Mouse (Mus musculus): Measurements from ENCODE around the gene Gm5767. TPM values are rescaled to one million over a fixed set of nuclear protein-coding genes. Genes with fewer than 3 reads are reported as not detected.
"Not testable (repeated sequence)": the region's sequence is repeated elsewhere in the genome, so short reads cannot be mapped to it uniquely, and the experiment has no call there.

Gene Gm5767
- polyA plus RNA-seq, 1 experiment = not detected

DNA sequence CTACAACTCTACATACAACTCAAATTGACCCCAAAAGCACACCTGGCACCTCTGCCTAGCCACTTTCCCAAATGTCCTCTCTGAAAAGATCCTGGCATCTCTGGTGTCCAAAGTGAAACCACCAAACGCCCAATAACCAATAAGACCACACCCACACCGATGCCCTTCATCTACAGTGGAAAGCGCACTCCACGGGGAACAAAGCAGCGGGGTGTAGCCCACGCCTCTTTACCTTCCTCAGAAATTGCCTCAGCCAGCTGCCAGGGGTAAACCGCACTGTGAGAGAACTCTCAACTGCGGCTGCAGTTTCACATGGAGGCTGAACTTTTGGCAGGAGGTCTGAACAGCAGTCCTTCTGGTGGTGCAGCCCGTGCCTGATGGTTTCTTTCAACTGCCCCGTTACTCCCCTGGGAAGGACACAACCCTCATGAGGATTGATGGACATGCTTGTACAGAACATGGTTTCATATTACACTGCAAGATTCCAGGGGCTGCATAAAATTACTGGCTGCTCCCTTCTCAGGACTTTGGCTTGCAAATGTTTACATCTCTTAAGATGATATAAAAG, 35.0 kb downstream of the Gm5767 start:
- TF ChIP-seq POLR2A (IDR thresholded peaks at IDR 0.05; ENCODE audit: borderline replicate concordance, insufficient read depth, low read length) = no peak
- TF ChIP-seq CTCF (IDR thresholded peaks at IDR 0.05; ENCODE audit: borderline replicate concordance, insufficient read depth, low read depth, low read length) = no peak
- Histone ChIP-seq H3K4me1 (ENCODE audit: control insufficient read depth, insufficient read depth, low read length) (peaks cover 21% of the 10 kb centered on the region), H3K4me3 (replicated peaks; ENCODE audit: insufficient read depth, low read depth, low read length) (no peak overlapping the region), H3K27ac (ENCODE audit: insufficient read depth, low read length) (no peak overlapping the region), H3K27me3 (ENCODE audit: control insufficient read depth, insufficient read depth, low read length) (no peaks in the 10 kb centered on the region)
- no peak for DNase-seq
- whole genome bisulfite sequencing = 34% methylated on average over 10 of the region's 10 CpGs

DNA sequence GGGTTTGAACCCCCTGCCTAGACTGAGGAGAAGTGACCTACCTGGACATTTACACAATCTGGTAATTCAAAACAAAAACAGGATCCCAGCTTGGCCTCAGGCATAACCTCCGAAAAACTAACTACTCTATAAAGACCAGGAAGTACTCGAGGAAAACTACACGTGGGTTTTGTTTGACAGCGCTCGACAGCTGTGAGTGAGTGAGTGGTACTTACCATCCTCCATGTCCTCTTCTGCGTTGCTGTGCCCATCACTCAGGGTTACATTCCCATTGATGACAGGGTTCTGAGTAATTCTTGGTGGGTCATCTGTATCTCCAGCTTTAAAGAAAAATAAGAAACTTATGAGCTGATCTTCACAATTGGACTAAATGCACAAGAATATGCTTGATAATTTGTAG, 35.7 kb downstream of the Gm5767 start:
- no peak for TF ChIP-seq POLR2A (IDR thresholded peaks at IDR 0.05; ENCODE audit: borderline replicate concordance, insufficient read depth, low read length)
- TF ChIP-seq CTCF (IDR thresholded peaks at IDR 0.05; ENCODE audit: borderline replicate concordance, insufficient read depth, low read depth, low read length) = no peak
- Histone ChIP-seq H3K4me1 (ENCODE audit: control insufficient read depth, insufficient read depth, low read length) (peaks cover 20% of the 10 kb centered on the region), H3K27ac (ENCODE audit: insufficient read depth, low read length) (no peak overlapping the region), H3K27me3 (ENCODE audit: control insufficient read depth, insufficient read depth, low read length) (no peaks in the 10 kb centered on the region), H3K4me3 (replicated peaks; ENCODE audit: insufficient read depth, low read depth, low read length) (no peak overlapping the region)
- no peak for DNase-seq
- WGBS = 69% methylated on average over 6 of the region's 6 CpGs

DNA sequence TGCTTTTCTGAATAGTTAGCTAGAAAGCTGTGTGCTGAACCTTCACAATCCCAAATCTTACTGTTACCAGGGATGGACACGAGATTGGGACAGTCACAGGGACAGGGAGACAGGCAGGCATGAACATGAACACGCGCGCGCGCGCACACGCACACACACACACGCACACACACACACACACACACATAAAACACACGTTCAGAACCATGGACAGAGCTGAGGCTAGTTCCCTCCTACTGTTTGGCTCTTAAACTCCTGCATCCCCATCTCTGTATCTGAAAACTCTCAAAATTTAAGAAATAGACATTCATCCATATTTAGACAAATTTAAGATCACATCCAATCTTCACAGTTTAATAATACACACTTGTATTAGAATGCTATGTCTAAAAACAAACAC, 37.2 kb downstream of the Gm5767 start:
- Histone ChIP-seq H3K27me3 (ENCODE audit: control insufficient read depth, insufficient read depth, low read length) (no peaks in the 10 kb centered on the region), H3K4me3 (replicated peaks; ENCODE audit: insufficient read depth, low read depth, low read length) (no peak overlapping the region), H3K4me1 (ENCODE audit: control insufficient read depth, insufficient read depth, low read length) (peaks cover 20% of the 10 kb centered on the region), H3K27ac (ENCODE audit: insufficient read depth, low read length) (no peak overlapping the region)
- WGBS = 86% methylated on average over 10 of the region's 10 CpGs
- TF ChIP-seq POLR2A (IDR thresholded peaks at IDR 0.05; ENCODE audit: borderline replicate concordance, insufficient read depth, low read length) = no peak
- TF ChIP-seq CTCF (IDR thresholded peaks at IDR 0.05; ENCODE audit: borderline replicate concordance, insufficient read depth, low read depth, low read length) = no peak
- DNase-seq = no peak

DNA sequence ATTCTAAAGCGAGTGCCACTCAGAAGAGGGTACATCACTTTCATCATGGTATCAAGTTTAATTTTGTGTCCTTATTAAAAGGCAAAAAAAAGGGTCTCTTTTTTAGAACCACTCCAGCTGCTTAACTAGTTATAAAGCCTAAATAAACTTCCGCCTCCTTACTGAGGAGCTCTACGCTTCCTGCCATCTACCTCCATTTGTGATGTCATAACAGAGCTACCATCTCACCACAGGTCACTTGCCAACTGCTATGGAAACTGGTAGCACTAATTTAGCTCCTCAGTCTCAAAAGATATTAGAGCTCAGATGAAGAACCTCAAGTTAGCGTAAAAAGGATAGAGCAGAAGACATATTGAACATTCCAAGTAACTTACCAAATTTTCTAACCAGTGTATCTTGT, 39.9 kb downstream of the Gm5767 start:
- Histone ChIP-seq H3K4me1 (ENCODE audit: control insufficient read depth, insufficient read depth, low read length) (peaks cover 20% of the 10 kb centered on the region), H3K4me3 (replicated peaks; ENCODE audit: insufficient read depth, low read depth, low read length) (no peak overlapping the region), H3K27me3 (ENCODE audit: control insufficient read depth, insufficient read depth, low read length) (no peaks in the 10 kb centered on the region), H3K27ac (ENCODE audit: insufficient read depth, low read length) (no peak overlapping the region)
- no peak for DNase-seq
- no peak for TF ChIP-seq CTCF (IDR thresholded peaks at IDR 0.05; ENCODE audit: borderline replicate concordance, insufficient read depth, low read depth, low read length)
- no peak for TF ChIP-seq POLR2A (IDR thresholded peaks at IDR 0.05; ENCODE audit: borderline replicate concordance, insufficient read depth, low read length)
- 87% methylated on average over 4 of the region's 4 CpGs for WGBS

DNA sequence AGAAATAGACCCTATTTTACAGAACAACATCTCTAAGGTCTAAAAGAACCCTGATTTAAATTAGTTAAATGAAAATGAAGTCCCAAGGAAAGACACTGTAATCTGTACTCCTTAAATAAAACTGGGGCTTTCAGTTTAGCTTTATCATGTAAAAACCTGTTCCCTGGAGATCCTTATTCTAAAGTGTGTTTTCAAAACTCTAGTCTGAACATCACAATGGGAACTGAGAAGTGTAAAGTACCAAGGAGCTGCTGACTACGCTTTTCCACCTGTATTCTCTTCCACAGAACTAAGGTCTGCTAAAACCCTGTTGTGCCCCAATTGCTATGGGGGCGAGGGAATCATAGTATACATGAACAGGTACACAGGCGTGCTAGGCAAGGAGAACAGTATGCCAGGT, 43.5 kb downstream of the Gm5767 start:
- Histone ChIP-seq H3K27me3 (ENCODE audit: control insufficient read depth, insufficient read depth, low read length) (no peaks in the 10 kb centered on the region), H3K27ac (ENCODE audit: insufficient read depth, low read length) (no peak overlapping the region), H3K4me3 (replicated peaks; ENCODE audit: insufficient read depth, low read depth, low read length) (no peak overlapping the region), H3K4me1 (ENCODE audit: control insufficient read depth, insufficient read depth, low read length) (peaks cover 16% of the 10 kb centered on the region; the same call in 1 of the 2 replicates)
- WGBS = 59% methylated on average over 3 of the region's 3 CpGs
- no peak for DNase-seq
- TF ChIP-seq POLR2A (IDR thresholded peaks at IDR 0.05; ENCODE audit: borderline replicate concordance, insufficient read depth, low read length) (no peak), CTCF (IDR thresholded peaks at IDR 0.05; ENCODE audit: borderline replicate concordance, insufficient read depth, low read depth, low read length) (no peak)

DNA sequence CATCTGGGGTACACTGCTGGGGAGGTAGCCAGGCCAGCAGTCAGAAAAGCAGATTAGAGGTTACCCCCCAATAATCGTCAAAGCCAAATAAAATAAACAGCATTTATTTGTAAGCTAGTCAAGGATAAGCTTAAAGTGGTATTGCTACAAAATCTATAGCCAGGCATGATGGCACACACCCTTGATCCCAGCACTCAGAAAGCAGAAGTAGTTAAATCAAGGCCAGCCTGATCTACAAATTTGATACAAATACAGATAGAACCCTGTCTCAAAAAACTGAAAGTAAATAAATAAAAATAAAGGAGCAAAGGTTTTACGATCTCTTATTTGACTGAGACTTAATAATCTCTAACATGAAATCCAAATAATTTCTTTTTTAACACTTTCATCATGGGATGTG, 45.2 kb downstream of the Gm5767 start:
- DNase-seq = no peak
- Histone ChIP-seq H3K27me3 (ENCODE audit: control insufficient read depth, insufficient read depth, low read length) (no peaks in the 10 kb centered on the region), H3K4me3 (replicated peaks; ENCODE audit: insufficient read depth, low read depth, low read length) (no peak overlapping the region), H3K27ac (ENCODE audit: insufficient read depth, low read length) (no peak overlapping the region), H3K4me1 (ENCODE audit: control insufficient read depth, insufficient read depth, low read length) (peaks cover 14% of the 10 kb centered on the region)
- TF ChIP-seq POLR2A (IDR thresholded peaks at IDR 0.05; ENCODE audit: borderline replicate concordance, insufficient read depth, low read length) (no peak), CTCF (IDR thresholded peaks at IDR 0.05; ENCODE audit: borderline replicate concordance, insufficient read depth, low read depth, low read length) (no peak)
- WGBS = 90% methylated on average over 2 of the region's 2 CpGs

DNA sequence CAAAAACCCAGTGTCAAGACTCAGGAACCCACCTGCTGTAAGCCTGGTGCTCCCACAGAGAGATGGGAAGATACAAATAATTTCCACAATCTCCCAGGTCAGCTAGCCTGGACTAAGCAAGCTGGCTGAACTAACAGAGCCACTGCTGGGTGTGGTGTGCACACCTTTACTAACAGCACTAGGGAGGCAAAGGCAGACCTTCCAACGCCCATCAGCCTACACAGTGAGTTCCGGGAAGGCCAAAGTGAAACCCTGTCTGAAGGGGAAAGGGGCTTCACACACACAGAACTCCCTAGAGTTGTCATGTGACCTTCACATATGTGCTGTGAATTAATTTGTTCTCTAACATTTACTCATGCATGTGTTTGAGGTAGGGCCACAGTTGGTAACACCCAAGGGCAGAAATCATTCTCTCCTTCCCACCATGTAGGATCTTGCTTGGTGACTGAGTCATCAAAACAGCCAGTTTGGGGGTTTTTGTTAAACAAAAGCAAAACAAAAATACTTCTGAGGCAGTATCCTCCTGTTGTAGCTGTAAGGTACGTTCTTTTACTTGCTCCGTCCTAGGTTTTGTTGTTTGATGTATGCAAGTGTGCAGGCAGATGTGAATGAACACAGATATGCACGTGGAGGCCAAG, 47.7 kb downstream of the Gm5767 start:
- H3K4me3 ChIP-seq (replicated peaks; ENCODE audit: insufficient read depth, low read depth, low read length) = no peak overlapping the region
- WGBS = 76% methylated on average over 5 of the region's 5 CpGs
- H3K4me1 ChIP-seq (ENCODE audit: control insufficient read depth, insufficient read depth, low read length) = peaks cover 19% of the 10 kb centered on the region
- H3K27me3 ChIP-seq (ENCODE audit: control insufficient read depth, insufficient read depth, low read length) = no peaks in the 10 kb centered on the region
- no peak for DNase-seq
- H3K27ac ChIP-seq (ENCODE audit: insufficient read depth, low read length) = no peak overlapping the region
- no peak for TF ChIP-seq CTCF (IDR thresholded peaks at IDR 0.05; ENCODE audit: borderline replicate concordance, insufficient read depth, low read depth, low read length)
- no peak for TF ChIP-seq POLR2A (IDR thresholded peaks at IDR 0.05; ENCODE audit: borderline replicate concordance, insufficient read depth, low read length)

DNA sequence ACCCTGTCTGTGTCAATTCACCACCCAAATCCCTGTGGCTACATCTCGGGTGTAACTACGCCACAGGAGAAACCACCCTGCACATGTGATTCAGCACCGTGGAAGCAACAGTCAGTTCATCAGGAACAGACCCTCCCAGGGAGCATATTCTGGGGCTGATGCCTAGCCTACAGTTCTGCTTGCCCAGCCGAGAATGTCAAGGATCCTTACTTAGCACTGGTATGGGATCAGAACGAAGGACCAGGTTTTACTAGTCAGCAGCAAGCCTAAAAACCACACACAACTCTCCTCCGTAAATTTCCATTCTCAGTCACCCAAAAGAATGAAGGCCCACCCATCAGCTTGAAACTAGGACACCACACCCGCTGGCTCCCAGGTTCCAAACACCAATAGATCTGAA, 51.1 kb downstream of the Gm5767 start:
- Histone ChIP-seq H3K27ac (ENCODE audit: insufficient read depth, low read length) (no peak overlapping the region), H3K4me1 (ENCODE audit: control insufficient read depth, insufficient read depth, low read length) (peaks cover 31% of the 10 kb centered on the region), H3K27me3 (ENCODE audit: control insufficient read depth, insufficient read depth, low read length) (no peaks in the 10 kb centered on the region), H3K4me3 (replicated peaks; ENCODE audit: insufficient read depth, low read depth, low read length) (no peak overlapping the region)
- WGBS = 49% methylated on average over 7 of the region's 7 CpGs
- TF ChIP-seq CTCF (IDR thresholded peaks at IDR 0.05; ENCODE audit: borderline replicate concordance, insufficient read depth, low read depth, low read length) (no peak), POLR2A (IDR thresholded peaks at IDR 0.05; ENCODE audit: borderline replicate concordance, insufficient read depth, low read length) (no peak)
- DNase-seq = no peak

DNA sequence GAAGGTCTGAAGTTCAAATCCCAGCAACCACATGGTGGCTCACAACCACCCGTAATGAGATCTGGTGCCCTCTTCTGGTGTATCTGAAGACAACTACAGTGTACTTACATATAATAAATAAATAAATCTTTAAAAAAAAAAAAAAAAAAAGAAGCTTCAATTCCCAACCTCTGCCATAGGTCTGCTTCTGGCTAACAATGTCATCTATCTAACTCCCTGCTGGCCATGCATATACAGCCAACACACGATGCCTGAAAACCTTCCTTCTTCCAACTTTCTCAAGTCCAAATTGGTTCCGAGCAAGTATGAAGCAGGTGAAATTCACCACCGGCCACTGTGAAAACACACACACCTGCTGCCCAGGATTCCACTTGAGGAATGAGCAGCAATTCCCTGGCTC, 51.9 kb downstream of the Gm5767 start:
- H3K4me1 ChIP-seq (ENCODE audit: control insufficient read depth, insufficient read depth, low read length) = peaks cover 31% of the 10 kb centered on the region
- not testable (repeated sequence) for H3K27ac ChIP-seq (ENCODE audit: insufficient read depth, low read length); DNase-seq; H3K27me3 ChIP-seq (ENCODE audit: control insufficient read depth, insufficient read depth, low read length); H3K4me3 ChIP-seq (replicated peaks; ENCODE audit: insufficient read depth, low read depth, low read length)
- WGBS = 51% methylated on average over 4 of the region's 4 CpGs

Data from cerebellum, adult 2 months (tissue).